Mouse (Mus musculus) CH12.LX (cell line): Measurements from ENCODE around the gene Atp9a. TPM values are rescaled to one million over a fixed set of nuclear protein-coding genes. Genes with fewer than 3 reads are reported as not detected.

ENCODE experiments used
- DNase-seq: peaks from one replicate; pipeline ENCODE4 v3.0.0-alpha.2; 2013; ENCODE audit errors: extremely low read depth
- H3K27ac ChIP-seq: 2 replicates; pipeline ENCODE4 v1.5.1; 2012; ENCODE audit warnings: low read depth, mild to moderate bottlenecking, control low read depth, moderate library complexity; ENCODE audit not compliant: insufficient read depth
- H3K27me3 ChIP-seq: replicated peaks from 2 replicates; pipeline ENCODE3; 2012; ENCODE audit warnings: inconsistent platforms
- H3K36me3 ChIP-seq, 2 experiments: replicated peaks in 1 of 2; 2 replicates each; pipeline versions ENCODE3 to v1.6.1; 2012; ENCODE audit warnings: inconsistent platforms in 1 of 2, low read length in 1 of 2, mild to moderate bottlenecking in 1 of 2, mixed read lengths in 1 of 2, moderate library complexity in 1 of 2; ENCODE audit not compliant: control insufficient read depth in 1 of 2, insufficient read depth in 1 of 2
- H3K4me1 ChIP-seq, 2 experiments: 2 replicates each; pipeline ENCODE4 v1.6.1; 2012; ENCODE audit warnings: inconsistent platforms in 1 of 2, moderate library complexity in 1 of 2; ENCODE audit not compliant: insufficient read depth in 2 of 2, control insufficient read depth in 1 of 2
- H3K4me2 ChIP-seq: 2 replicates; pipeline ENCODE4 v1.6.1; 2012; ENCODE audit warnings: low read depth, mild to moderate bottlenecking, control low read depth; ENCODE audit not compliant: poor library complexity, insufficient read depth, severe bottlenecking
- H3K4me3 ChIP-seq, 3 experiments: fragments of 150-350 bp in 1 of 3; sonication (generic) in 1 of 3; replicated peaks in 1 of 3; 2 replicates each; pipeline versions ENCODE3 to v1.5.1; 2011 to 2012; ENCODE audit warnings: low read depth in 2 of 3, low read length in 2 of 3, mild to moderate bottlenecking in 2 of 3, moderate library complexity in 2 of 3, control low read depth in 1 of 3, improper control_type of control experiment in 1 of 3, inconsistent platforms in 1 of 3, mixed read lengths in 1 of 3; ENCODE audit not compliant: poor library complexity in 1 of 3
- H3K79me2 ChIP-seq: replicated peaks from 2 replicates; pipeline ENCODE4 v1.6.1; 2012; ENCODE audit warnings: mild to moderate bottlenecking, moderate library complexity; ENCODE audit not compliant: control insufficient read depth, poor library complexity, insufficient read depth, severe bottlenecking; ENCODE audit errors: extremely low read depth
- H3K9ac ChIP-seq: 2 replicates; pipeline ENCODE4 v1.6.1; 2012; ENCODE audit warnings: low read depth, mild to moderate bottlenecking, control low read depth, moderate library complexity; ENCODE audit not compliant: insufficient read depth
- H3K9me3 ChIP-seq: replicated peaks from 2 replicates; pipeline ENCODE3; 2012; ENCODE audit warnings: low read length, inconsistent platforms, mixed read lengths
- BHLHE40 ChIP-seq: IDR thresholded peaks from 2 replicates; pipeline ENCODE4 v1.6.1; 2011; ENCODE audit warnings: mild to moderate bottlenecking, low read depth, low read length, improper control_type of control experiment
- EP300 ChIP-seq: IDR thresholded peaks from 2 replicates; pipeline ENCODE4 v1.6.1; 2011; ENCODE audit warnings: low read length, improper control_type of control experiment
- JUN ChIP-seq: IDR thresholded peaks from 2 replicates; pipeline ENCODE4 v1.6.1; 2011; ENCODE audit warnings: low read depth, mild to moderate bottlenecking, low read length, improper control_type of control experiment, moderate library complexity; ENCODE audit not compliant: insufficient read depth
- JUND ChIP-seq: conservative IDR thresholded peaks from 2 replicates; pipeline ENCODE4 v1.6.1; 2011; ENCODE audit warnings: low read depth, low read length, improper control_type of control experiment
- MAFK ChIP-seq: IDR thresholded peaks from 2 replicates; pipeline ENCODE4 v1.6.1; 2011; ENCODE audit warnings: low read length, improper control_type of control experiment; ENCODE audit not compliant: insufficient replicate concordance
- NELFE ChIP-seq: IDR thresholded peaks from 2 replicates; pipeline ENCODE4 v1.6.1; 2011; ENCODE audit warnings: low read depth, low read length, improper control_type of control experiment
- NRF1 ChIP-seq: IDR thresholded peaks from 2 replicates; pipeline ENCODE4 v1.6.1; 2014; ENCODE audit warnings: low read depth, mild to moderate bottlenecking, inconsistent platforms, low read length, improper control_type of control experiment, moderate library complexity
- POLR2A ChIP-seq: IDR thresholded peaks from 2 replicates; pipeline ENCODE4 v1.6.1; 2011; ENCODE audit warnings: low read depth, mild to moderate bottlenecking, improper control_type of control experiment, low read length
- POLR2AphosphoS2 ChIP-seq: IDR thresholded peaks from 2 replicates; pipeline ENCODE4 v1.6.1; 2011; ENCODE audit warnings: low read depth, low read length, improper control_type of control experiment
- RAD21 ChIP-seq: IDR thresholded peaks from 2 replicates; pipeline ENCODE4 v1.6.1; 2011; ENCODE audit warnings: low read depth, mild to moderate bottlenecking, low read length, improper control_type of control experiment, moderate library complexity
- SMC3 ChIP-seq: IDR thresholded peaks from 2 replicates; pipeline ENCODE4 v1.6.1; 2011; ENCODE audit warnings: low read depth, low read length, improper control_type of control experiment
- USF1 ChIP-seq: IDR thresholded peaks from 2 replicates; pipeline ENCODE4 v1.6.1; 2014; ENCODE audit warnings: low read depth, mild to moderate bottlenecking, inconsistent platforms, low read length, improper control_type of control experiment
- ZMIZ1 ChIP-seq: IDR thresholded peaks from 2 replicates; pipeline ENCODE4 v1.6.1; 2012; ENCODE audit warnings: low read depth, mild to moderate bottlenecking, inconsistent platforms, low read length, improper control_type of control experiment
- dilution Hi-C: fragments of 300-500 bp; cut with MboI; formaldehyde crosslinking; loops from 2 replicates; pipeline ENCODE4 v1.14.3; 2020; ENCODE audit warnings: low sequenced_read_pairs; ENCODE audit not compliant: extremely low pct_unique_long_range_greater_than_20kb, extremely low pct_ligation_motif_present
- in situ Hi-C: fragments of 300-500 bp; cut with MboI; formaldehyde crosslinking; loops from 3 replicates; pipeline ENCODE4 v1.14.3; 2019; ENCODE audit warnings: low sequenced_read_pairs, low pct_ligation_motif_present, low pct_unique_long_range_greater_than_20kb, mixed read lengths
- polyA plus RNA-seq: library from polyadenylated mRNA; unstranded; fragments of >175 nt; gene quantifications from 2 replicates; pipeline ENCODE4 v1.2.1, GENCODE M21; 2012; ENCODE audit warnings: low read depth; ENCODE audit not compliant: insufficient read length
- total RNA-seq, 2 experiments: library from RNA; depleted of rRNA; stranded (reverse); fragments of 300-350 nt in 1 of 2; fragments of >200 nt in 1 of 2; gene quantifications; 2 replicates each; pipeline ENCODE4 v1.2.3; 2012 to 2014

The Atp9a gene
- total and polyA plus RNA-seq, 3 experiments = 18.9 to 43.7 (median 40.1) TPM

DNA sequence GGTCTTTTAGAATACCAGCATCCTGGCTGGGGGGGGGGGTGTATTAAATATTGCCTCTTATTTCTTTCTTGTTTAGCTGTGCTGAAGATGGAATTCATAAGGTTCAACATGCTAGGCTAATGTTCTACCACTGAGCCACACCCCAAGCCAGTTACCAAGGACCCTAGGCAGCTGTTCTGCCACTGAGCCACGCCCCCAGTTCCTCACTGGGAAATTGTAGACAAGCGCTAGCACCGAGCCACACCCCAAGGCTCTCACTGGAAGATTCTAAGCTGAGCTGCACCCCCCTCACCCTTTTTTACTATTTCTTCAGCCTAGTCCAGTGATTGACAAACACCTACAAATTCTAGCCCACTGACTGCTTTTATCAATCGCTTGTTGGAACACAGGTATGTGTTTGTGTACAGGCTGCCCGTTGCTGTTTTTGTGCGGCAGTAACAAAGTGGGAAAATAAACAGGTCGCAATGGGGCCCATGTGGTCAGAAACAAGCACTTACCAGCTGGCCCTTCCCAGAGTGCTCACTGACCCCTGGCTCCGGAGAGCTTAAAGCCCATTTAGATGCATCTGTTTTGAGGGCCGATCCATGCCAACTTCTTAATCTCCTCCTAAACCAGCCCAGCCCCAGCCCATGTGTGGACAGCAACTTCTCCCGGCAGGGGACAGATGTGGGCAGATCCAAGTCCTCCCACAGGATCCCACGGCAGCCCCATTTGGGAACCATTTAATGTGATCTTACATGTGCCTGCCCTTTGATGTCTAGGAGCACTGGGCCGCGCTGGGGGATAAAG, 128.9 kb downstream of the Atp9a start:
- Histone ChIP-seq H3K79me2 (no peaks in the 10 kb centered on the region), H3K36me3 (no peaks in the 10 kb centered on the region), H3K27ac (no peak overlapping the region), H3K4me3 (no peak overlapping the region), H3K4me2 (no peak overlapping the region)
- in situ Hi-C loops = no loop called here
- no peak for TF ChIP-seq JUND
- TF ChIP-seq, all 38 proteins: peak for 0
- Histone ChIP-seq H3K27me3 (peaks cover 4% of the 10 kb centered on the region), H3K4me1 (peaks cover 0 to 4% of the 10 kb centered on the region in 2 experiments; a peak in 1 of 4 replicates), H3K9ac (no peak overlapping the region), H3K9me3 (no peaks in the 10 kb centered on the region)
- DNase-seq = no peak
- dilution Hi-C loops = no loop called here

DNA sequence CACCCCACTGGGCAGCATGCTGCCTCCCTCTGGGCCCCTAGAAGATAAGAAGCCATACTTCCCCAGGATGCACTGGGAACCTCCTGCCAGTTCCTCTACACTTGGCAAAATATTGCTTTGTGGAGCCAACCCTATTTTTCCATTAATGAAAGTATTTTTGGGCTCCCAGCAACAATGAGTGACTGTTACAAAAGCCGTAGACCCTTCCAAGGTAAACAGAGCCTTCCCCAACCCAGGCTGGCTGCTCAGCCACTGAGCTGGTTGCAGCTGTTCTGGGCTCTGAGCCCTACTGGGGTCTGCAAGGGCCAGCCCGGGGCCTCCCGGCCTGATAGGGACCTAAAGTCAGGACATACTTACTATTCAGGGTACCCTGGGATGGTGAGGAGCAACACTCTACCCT, 131.3 kb downstream of the Atp9a start:
- no peaks in the 10 kb centered on the region for H3K79me2 ChIP-seq
- H3K9ac ChIP-seq = no peak overlapping the region
- H3K4me3 ChIP-seq = no peak overlapping the region
- peaks cover 0 to 2% of the 10 kb centered on the region in 2 experiments; a peak in 2 of 4 replicates for H3K4me1 ChIP-seq
- dilution Hi-C loops = no loop called here
- H3K27ac ChIP-seq = no peak overlapping the region
- no peak for DNase-seq
- no peak overlapping the region for H3K4me2 ChIP-seq
- H3K27me3 ChIP-seq = peaks cover 4% of the 10 kb centered on the region
- no peaks in the 10 kb centered on the region for H3K36me3 ChIP-seq
- no peaks in the 10 kb centered on the region for H3K9me3 ChIP-seq
- in situ Hi-C loops = no loop called here
- TF ChIP-seq EP300 (no peak), NRF1 (no peak), POLR2AphosphoS2 (no peak), ZMIZ1 (no peak), JUND (no peak)

DNA sequence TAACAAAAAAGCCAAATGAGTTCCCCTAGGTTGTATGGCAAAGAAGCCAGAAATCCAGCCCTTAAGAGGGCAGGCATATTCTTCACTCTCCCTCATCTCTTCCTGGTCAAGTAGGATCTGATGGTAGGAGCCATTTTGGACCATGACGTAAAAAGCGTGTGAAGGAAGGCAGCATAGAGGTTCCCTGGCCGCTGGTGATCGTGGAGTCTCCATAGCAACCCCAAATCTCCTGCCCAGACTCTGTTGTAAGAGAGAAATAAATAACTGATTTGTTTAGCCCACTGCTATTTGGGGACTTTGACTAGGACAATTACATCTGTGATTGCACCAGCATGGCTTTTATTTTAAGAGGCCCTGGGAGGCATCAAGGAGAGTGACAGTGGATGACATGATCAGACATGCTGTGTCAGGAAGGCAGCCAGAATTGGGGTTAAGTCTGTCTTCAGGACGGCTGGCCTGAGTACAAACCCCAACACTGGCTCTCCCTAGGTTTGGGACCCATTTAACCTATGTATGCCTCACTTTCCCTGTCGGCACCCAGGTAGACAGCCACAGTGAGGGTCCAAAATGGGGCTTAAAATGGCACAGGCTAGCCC, 132.5 kb downstream of the Atp9a start:
- no peaks in the 10 kb centered on the region for H3K9me3 ChIP-seq
- dilution Hi-C loops = no loop called here

More for the DNA sequence above, 132.5 kb downstream of the Atp9a start:
- in situ Hi-C loops = loop anchor here (5.0 kb wide), 1 partner anchor 92 kb away; no protein-coding TSS in a partner anchor
- no peak overlapping the region for H3K4me2 ChIP-seq
- H3K79me2 ChIP-seq = no peaks in the 10 kb centered on the region
- H3K4me1 ChIP-seq = peaks cover 0 to 13% of the 10 kb centered on the region in 2 experiments; a peak in 2 of 4 replicates
- H3K27me3 ChIP-seq = peaks cover 4% of the 10 kb centered on the region
- H3K4me3 ChIP-seq = no peak overlapping the region
- H3K27ac ChIP-seq = no peak overlapping the region
- H3K36me3 ChIP-seq = no peaks in the 10 kb centered on the region
- no peak for DNase-seq
- TF ChIP-seq USF1 = no peak
- no peak for TF ChIP-seq RAD21
- TF ChIP-seq POLR2A = no peak
- TF ChIP-seq NELFE = no peak
- no peak for TF ChIP-seq JUN
- no peak for TF ChIP-seq MAFK
- no peak for TF ChIP-seq BHLHE40
- no peak for TF ChIP-seq SMC3
- H3K9ac ChIP-seq = no peak overlapping the region
